Mouse (Mus musculus) cerebellum, adult 11 months (tissue): ENCODE measurements around the gene Cacna2d1.

Experiments
- DNase-seq: peaks from one replicate; pipeline ENCODE4 v3.0.0; 2022

Cacna2d1 gene

DNA sequence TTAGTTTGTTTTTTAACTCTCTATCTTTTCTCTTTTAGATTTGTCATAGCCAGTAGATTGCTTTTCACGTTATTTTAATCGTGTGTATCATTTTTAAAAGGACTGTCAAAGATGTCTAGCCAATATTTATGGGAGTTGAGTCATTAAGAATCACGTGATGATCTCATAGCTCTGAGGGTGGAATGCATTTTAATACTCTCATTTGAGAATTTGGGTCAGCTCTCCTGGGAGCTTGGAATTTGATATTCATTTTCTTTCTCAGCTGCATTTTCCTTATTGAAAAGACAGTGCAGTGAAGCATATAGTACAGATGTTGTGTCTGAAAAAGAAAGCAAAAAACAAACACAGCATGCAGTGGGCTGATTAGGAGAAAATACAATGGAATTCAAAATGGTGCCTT is 129.5 kb downstream of the Cacna2d1 start:
- no peak for DNase-seq

DNA sequence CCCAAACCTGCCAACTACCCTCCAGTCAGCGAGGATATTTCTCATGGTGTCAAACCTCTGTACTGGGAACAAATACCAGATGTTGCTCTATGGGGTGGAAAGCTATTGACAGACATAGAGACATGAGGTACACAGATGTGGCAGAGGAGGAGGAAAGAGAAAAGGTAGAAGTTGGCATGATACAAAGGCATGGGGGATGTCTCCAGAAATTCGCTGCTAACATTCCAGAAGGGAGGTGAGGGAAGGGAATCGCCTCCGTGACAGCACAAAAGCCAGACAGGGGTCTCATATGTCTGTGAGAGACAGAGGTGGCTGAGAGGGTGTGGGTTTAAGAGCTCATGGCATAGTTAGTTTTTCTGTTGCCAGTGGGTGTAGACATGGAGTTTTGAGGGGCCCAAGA is 131.3 kb downstream of the Cacna2d1 start:
- no peak for DNase-seq

DNA sequence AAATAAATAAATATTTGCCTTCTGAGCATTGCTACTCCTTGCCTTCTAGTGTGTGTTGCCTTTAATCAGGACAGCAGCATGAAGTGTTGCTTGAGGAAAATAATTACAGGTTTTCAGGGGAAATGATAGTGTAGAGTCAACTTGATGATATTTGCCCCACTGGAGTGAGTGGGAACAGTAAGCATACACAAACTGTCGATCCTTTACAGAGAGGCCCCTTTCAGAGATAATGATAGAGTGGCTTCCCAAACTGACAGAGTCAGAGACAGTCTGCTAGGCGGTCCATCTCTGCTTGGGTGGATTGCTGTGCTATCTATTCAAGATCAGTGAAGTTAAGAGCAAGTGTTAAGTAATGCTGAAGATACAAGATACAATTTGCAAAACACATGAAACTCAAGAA is 147.8 kb downstream of the Cacna2d1 start:
- DNase-seq, result no peak

- DNase-seq, result no peak
Measured at GRCm38 (mm10) chr5:16086979-16087902, 152.8 kb downstream of the Cacna2d1 start.

- DNase-seq, result no peak
Measured at GRCm38 (mm10) chr5:16087995-16088394, 153.5 kb downstream of the Cacna2d1 start.

- no peak for DNase-seq
Measured at GRCm38 (mm10) chr5:16092540-16092939, 158.0 kb downstream of the Cacna2d1 start.

DNA sequence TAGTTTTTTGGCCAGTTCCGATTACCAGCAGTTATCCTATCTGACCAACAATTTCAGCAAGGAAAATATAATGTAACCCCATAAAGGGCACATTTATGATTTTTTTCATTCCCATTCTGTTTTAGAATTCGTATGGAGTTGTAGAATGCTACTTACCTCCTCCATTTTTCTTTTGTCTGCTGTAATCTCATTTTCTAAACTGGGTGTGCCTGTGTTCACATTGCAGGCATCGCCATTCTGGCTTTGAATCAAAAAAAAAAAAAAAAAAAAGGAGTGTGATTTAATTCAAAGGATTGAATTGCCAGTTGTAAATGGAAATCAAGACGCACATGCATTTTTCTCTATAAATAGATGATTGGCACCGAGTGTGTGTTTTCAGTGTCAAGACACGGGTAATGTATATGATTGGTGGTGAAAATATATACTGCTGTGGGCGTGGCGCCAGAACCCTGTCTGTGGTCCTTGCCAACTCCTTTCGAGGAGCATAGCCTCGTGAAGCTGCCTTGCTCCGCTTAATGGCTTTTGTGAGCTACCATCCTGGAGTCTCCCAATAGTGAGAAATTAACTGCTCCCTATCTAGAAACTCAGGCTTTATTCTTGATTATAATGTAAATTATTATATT is 158.7 kb downstream of the Cacna2d1 start:
- DNase-seq, result peak; percentile 43

- DNase-seq, result peak; percentile 56
Measured at GRCm38 (mm10) chr5:16095345-16095744, 160.9 kb downstream of the Cacna2d1 start.

GRCm38 (mm10) chr5:16098766-16099165 is 164.3 kb downstream of the Cacna2d1 start:
- no peak for DNase-seq

DNA sequence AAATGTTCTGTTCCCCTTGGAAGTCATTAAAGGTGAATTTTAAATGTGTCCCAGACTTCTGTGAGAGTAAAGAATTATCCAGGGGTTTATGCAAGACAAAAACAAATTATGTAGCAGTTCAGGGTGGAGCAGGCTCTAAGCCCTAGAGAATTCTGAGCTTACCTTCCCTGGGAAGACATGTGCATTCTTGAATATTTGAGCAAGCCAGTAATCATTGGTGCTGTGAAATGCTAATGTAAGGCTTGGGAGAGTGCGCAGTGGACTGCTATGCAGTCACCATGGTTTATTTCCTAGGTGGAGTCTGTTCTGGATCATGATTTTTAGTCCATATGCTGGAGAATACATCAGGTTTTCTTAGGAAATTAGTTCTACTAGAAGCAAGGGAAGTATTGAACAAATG is 167.3 kb downstream of the Cacna2d1 start:
- DNase-seq, result no peak

DNA sequence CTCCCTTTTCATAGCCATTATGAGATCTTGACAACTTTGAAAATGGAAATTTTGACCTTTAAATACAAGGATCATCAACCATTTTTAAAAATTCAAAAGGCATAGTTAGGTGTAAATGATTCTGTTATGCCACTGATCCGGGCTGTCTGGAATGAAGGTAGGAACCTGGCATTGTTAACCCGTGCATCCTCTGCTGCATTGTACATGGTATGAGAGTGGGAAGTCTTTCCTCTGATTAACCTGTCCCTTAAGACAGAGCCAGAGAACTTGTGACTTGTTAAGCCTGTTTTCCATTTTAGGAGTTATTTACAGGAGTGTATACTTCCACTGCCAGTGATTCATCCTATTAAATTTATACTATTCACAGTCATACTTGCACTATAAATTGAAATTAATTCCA is 171.2 kb downstream of the Cacna2d1 start:
- DNase-seq, result no peak

DNA sequence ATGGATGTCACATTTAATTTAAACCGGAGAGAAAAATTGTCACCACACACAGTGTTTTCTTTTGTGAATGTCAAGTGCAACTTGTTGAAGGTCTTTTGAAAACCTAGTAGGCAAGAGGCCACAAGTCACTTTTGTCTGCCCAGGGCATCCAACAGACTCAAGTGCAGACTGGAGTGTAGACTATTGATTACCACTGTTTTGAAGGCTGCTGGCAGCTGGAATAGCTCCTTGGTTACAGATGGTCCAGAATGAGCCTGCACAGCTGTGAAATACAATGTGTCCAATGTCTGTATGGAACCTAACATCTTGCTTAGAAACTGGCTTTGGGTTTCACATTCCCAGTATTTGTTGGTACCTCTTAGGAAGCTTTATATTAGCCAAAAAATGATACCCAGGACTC is 176.2 kb downstream of the Cacna2d1 start:
- no peak for DNase-seq

- DNase-seq, result no peak
Measured at GRCm38 (mm10) chr5:16113879-16114278, 179.4 kb downstream of the Cacna2d1 start.

DNA sequence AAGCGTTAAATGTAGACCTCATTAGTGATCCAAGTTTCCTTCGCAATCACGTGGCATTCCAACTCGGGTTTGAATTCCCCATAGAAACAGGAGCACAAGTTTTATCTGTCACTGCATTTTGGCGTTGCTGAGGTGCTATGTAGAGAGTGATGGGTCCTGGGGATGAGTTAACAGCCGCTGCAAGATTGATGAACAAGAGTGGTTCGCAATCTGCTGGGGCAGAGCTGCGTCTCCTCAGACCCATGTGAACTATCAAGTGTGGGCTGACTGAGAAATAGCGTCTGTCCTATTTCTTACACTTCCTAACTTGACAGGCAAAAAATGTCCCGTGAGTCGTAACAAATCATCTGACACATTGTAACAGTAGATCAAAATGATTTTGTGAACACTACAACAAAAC is 186.8 kb downstream of the Cacna2d1 start:
- DNase-seq, result no peak

- no peak for DNase-seq
Measured at GRCm38 (mm10) chr5:16122110-16122509, 187.6 kb downstream of the Cacna2d1 start.

GRCm38 (mm10) chr5:16134286-16135094 is 200.0 kb downstream of the Cacna2d1 start:
- DNase-seq, result no peak

GRCm38 (mm10) chr5:16135986-16136385 is 201.5 kb downstream of the Cacna2d1 start:
- no peak for DNase-seq

GRCm38 (mm10) chr5:16136839-16137238 is 202.3 kb downstream of the Cacna2d1 start:
- no peak for DNase-seq

GRCm38 (mm10) chr5:16146602-16147001 is 212.1 kb downstream of the Cacna2d1 start:
- DNase-seq, result no peak

GRCm38 (mm10) chr5:16155375-16156284 is 221.1 kb downstream of the Cacna2d1 start:
- DNase-seq, result no peak

DNA sequence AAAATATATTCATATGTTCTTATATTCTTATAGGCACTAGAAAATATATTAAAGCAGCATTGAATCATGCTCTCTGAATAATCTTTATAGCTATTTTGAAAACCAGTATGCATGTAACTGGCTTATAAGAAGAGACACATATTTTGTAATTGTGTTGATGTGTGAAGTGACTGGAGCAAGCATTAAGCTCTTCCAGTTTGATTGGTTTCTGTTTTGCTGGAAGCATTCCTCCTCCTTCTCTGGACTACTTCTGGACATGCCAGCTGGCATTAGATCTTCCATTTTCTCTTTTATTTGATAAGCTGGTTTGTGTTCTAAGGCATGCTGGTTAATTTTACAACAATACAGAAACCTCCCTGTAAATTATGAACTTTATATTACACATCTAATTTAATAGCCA is 228.8 kb downstream of the Cacna2d1 start:
- no peak for DNase-seq

- no peak for DNase-seq
Measured at GRCm38 (mm10) chr5:16166117-16166867, 231.8 kb downstream of the Cacna2d1 start.
